Mouse (Mus musculus): ENCODE measurements at regions not wholly inside any gene's neighbourhood (a gene's known extent, or its start where the extent isn't known, plus 50 kb on each side); places are given as distances from the start of the nearest gene placed in this dataset.
A peak's percentile ranks its signal among the peaks of the same experiment; 100 is the strongest.

DNA sequence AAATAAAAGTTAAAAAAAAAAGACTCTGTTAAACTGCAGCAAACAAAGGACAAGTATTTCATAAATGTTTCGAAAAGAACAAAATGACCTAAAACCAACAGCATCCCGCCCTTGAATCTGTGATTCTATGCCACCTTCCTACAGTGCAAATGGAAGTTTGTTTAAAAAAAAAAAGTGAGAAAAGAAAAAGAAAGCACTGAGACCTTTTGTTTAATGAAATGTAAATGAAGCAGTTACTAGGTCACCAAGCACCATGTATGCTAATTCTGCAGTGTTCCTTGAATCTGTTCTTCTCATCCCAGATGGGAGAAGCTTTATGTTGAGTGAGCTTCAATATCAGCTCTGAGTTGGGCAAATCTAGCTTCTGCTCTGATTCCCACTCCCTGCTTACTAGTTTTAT, 64.8 kb downstream of the Dnajb9 start:
- Histone ChIP-seq H3K4me2 (no peak overlapping the region), H3K9me3 (replicated peaks) (no peaks in the 10 kb centered on the region; the same call in 1 of the 2 replicates), H3K4me3 (no peak overlapping the region), H3K27me3 (no peaks in the 10 kb centered on the region), H3K4me1 (no peaks in the 10 kb centered on the region), H3K36me3 (ENCODE audit: poor library complexity, severe bottlenecking) (no peaks in the 10 kb centered on the region), H3K27ac (no peak overlapping the region), H3K9ac (no peak overlapping the region)
- 92% methylated on average over 2 of the region's 2 CpGs for WGBS
- no peak for ATAC-seq

DNA sequence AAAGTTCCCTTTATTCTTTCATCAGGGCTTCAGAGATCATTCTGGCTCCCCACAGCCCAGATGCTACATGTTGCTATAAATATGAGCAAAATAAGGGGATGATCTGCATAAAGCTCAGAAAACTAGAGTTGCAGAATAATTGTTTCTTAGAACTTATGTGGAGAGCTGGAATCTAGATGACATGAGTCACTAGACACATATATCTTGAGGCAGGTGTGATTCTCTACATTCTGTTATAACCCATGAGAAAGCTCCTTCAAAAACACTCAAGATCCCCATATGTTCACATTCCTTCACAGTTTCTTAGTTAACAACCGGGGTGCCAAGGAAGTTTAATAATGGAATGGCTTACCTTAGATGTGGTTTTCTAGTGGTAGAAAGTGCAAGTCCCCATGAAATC, 71.1 kb downstream of the Dnajb9 start:
- H3K27ac ChIP-seq, result no peak overlapping the region
- WGBS, result 94% methylated on average over 1 of the region's 1 CpGs
- H3K27me3 ChIP-seq, result no peaks in the 10 kb centered on the region
- no peak overlapping the region for H3K4me2 ChIP-seq
- H3K36me3 ChIP-seq (ENCODE audit: poor library complexity, severe bottlenecking), result no peaks in the 10 kb centered on the region
- no peaks in the 10 kb centered on the region for H3K9me3 ChIP-seq (replicated peaks)
- no peak overlapping the region for H3K9ac ChIP-seq
- no peaks in the 10 kb centered on the region for H3K4me1 ChIP-seq
- ATAC-seq, result no peak
- H3K4me3 ChIP-seq, result no peak overlapping the region

DNA sequence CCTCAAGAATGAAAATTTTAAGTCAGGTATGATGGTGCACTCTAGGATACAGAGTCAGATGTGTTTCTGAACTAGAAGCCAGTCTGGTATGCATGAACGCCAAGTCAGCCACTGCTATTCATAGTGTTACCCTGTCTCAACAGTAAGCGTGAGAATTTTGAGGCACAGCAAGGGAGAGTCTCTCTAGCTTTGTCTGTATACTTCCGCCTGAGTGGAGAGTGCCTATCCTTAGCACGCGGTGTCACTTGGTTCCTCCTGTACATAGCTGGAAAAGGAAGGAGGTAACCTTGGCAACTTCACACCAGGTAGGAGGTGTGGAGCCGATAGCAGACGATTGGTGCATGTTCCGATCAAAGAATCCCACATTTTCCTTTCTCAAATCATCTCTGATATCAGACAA, 81.3 kb downstream of the Dnajb9 start:
- WGBS, result 78% methylated on average over 8 of the region's 8 CpGs
- Histone ChIP-seq H3K9ac (no peak overlapping the region), H3K4me3 (no peak overlapping the region), H3K27me3 (no peaks in the 10 kb centered on the region), H3K9me3 (replicated peaks) (no peaks in the 10 kb centered on the region), H3K4me1 (no peaks in the 10 kb centered on the region), H3K36me3 (ENCODE audit: poor library complexity, severe bottlenecking) (no peaks in the 10 kb centered on the region), H3K27ac (no peak overlapping the region), H3K4me2 (no peak overlapping the region)
- ATAC-seq, result no peak

DNA sequence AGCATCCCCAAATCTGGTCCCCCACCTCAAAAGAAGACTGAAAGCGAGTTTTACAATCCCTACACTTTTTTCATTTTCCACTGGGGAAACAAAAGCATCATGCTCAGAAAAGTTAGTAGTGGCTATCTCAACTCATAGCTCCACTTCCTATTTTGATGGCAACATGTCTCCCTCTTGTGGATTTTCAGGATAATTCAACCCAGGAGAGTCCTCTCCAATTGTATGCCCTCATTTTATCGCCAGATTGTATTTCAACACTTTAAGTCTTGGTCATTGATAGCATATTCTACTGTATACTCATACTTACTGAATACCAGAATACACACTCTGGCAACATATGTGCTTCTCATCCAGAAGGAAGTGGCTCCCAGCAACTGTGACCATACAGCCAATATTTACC, 105.0 kb downstream of the Dnajb9 start:
- WGBS, result 45% methylated on average over 2 of the region's 2 CpGs
- Histone ChIP-seq H3K36me3 (ENCODE audit: poor library complexity, severe bottlenecking) (no peaks in the 10 kb centered on the region), H3K4me1 (no peaks in the 10 kb centered on the region), H3K9ac (no peak overlapping the region), H3K4me3 (no peak overlapping the region), H3K27me3 (no peaks in the 10 kb centered on the region), H3K27ac (no peak overlapping the region), H3K4me2 (no peak overlapping the region), H3K9me3 (replicated peaks) (no peaks in the 10 kb centered on the region)
- peak; percentile 43; the same call in 1 of the 2 replicates for ATAC-seq

DNA sequence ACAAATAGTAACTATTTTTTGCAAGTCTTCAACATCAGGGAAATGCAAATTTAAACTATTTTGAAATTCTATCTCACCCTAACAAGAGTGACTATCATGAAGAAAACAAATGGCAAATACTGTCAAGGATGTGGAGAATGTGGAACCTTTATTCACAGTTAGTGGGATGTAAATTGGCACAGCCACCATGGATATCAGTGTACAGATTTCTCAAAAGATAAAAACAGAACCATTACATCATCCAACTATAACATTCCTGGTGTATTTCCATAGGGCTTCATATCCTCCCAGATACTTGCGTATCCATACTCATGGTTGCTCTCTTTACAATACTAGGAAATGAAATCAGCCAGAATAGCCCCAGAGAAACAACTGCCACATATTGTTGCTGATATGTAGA, 110.9 kb downstream of the Dnajb9 start:
- Histone ChIP-seq H3K4me3 (no peak overlapping the region), H3K36me3 (ENCODE audit: poor library complexity, severe bottlenecking) (no peaks in the 10 kb centered on the region), H3K4me2 (no peak overlapping the region), H3K27ac (no peak overlapping the region), H3K9me3 (replicated peaks) (no peaks in the 10 kb centered on the region), H3K9ac (no peak overlapping the region), H3K27me3 (no peaks in the 10 kb centered on the region), H3K4me1 (no peaks in the 10 kb centered on the region)
- ATAC-seq, result no peak
- WGBS, result 95% methylated on average over 1 of the region's 1 CpGs

DNA sequence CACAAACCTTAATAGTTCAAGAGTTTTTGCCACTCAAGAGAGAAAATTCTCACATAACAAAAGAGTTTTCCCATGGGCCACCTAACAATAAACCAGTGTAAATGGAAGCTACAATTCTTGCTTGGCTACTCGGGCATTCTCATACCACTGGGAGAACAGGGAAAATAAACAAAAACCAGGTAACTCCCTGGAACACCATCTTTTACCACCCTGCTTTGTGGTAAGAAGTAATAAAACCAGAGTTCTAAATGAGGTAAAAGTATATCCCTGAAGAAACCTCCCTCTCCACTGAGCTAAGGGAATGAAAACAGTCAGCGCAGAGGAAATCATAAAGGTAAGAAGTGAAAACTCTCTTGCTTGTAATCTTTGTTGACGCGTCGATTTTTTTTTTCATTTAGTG, 138.4 kb downstream of the Dnajb9 start:
- WGBS, result 96% methylated on average over 5 of the region's 5 CpGs
- no peaks in the 10 kb centered on the region for H3K4me1 ChIP-seq
- no peak overlapping the region for H3K27ac ChIP-seq
- H3K9me3 ChIP-seq (replicated peaks), result no peaks in the 10 kb centered on the region
- H3K4me3 ChIP-seq, result no peak overlapping the region
- no peak for ATAC-seq
- H3K27me3 ChIP-seq, result no peaks in the 10 kb centered on the region
- H3K36me3 ChIP-seq (ENCODE audit: poor library complexity, severe bottlenecking), result no peaks in the 10 kb centered on the region
- no peak overlapping the region for H3K4me2 ChIP-seq
- no peak overlapping the region for H3K9ac ChIP-seq

DNA sequence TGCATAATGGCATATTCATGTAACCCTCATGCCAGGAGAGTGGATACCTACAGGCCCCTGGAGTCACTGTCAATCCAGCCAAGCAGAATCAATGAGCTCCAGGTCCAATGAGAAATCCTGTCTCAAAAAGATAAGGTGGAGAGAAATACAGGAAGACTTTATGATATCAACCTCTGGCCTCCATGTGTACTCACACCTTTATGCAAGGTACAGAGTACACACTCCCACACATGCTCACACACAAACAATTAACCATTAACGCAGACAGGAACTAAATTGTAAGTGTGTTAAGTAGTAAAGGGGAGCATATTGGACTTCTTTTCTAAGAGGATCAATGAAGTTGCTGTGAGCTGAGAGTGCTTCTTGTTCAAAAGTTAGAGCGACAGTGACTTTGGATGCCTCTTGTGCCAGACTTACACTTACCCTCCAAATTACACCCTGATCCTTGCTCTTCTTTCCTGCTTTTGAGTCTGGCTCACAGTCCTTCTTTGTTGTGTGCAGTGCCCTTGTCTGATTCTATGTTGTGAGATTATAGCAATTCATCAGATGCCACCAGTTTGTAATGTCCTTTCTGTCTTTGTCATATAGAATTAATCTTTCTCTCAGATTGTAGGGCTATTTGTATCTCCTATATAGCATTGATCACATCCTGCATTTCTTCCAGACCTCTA, 153.5 kb downstream of the Dnajb9 start:
- no peak overlapping the region for H3K27ac ChIP-seq
- WGBS, result 90% methylated on average over 2 of the region's 2 CpGs
- no peaks in the 10 kb centered on the region for H3K36me3 ChIP-seq (ENCODE audit: poor library complexity, severe bottlenecking)
- no peaks in the 10 kb centered on the region for H3K9me3 ChIP-seq (replicated peaks)
- no peak overlapping the region for H3K9ac ChIP-seq
- no peak overlapping the region for H3K4me3 ChIP-seq
- ATAC-seq, result no peak
- no peaks in the 10 kb centered on the region for H3K27me3 ChIP-seq
- no peaks in the 10 kb centered on the region for H3K4me1 ChIP-seq
- H3K4me2 ChIP-seq, result no peak overlapping the region

DNA sequence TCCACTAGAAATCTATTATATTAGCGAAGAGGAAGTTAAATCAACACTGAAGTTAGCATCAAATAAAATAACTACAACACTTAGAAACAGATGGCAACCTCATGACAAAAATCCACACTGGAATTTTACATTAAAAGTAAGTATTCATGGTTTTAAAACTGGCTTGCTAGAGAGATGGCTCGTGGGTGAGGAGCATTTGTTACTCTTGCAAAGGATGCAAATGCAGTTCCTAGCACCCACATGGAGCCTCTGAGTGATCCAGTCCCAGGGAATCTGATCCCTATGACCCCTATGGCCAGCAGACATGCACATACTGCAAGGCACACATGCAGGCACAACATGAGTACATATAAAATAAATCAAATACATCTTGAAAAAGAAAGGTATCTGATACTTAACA, 164.3 kb downstream of the Dnajb9 start:
- Histone ChIP-seq H3K9me3 (replicated peaks) (no peaks in the 10 kb centered on the region), H3K9ac (no peak overlapping the region), H3K4me3 (no peak overlapping the region), H3K27ac (no peak overlapping the region), H3K27me3 (no peaks in the 10 kb centered on the region), H3K4me1 (peaks cover 7% of the 10 kb centered on the region), H3K36me3 (ENCODE audit: poor library complexity, severe bottlenecking) (no peaks in the 10 kb centered on the region), H3K4me2 (no peak overlapping the region)
- ATAC-seq, result no peak
- WGBS, result 83% methylated on average over 2 of the region's 2 CpGs

DNA sequence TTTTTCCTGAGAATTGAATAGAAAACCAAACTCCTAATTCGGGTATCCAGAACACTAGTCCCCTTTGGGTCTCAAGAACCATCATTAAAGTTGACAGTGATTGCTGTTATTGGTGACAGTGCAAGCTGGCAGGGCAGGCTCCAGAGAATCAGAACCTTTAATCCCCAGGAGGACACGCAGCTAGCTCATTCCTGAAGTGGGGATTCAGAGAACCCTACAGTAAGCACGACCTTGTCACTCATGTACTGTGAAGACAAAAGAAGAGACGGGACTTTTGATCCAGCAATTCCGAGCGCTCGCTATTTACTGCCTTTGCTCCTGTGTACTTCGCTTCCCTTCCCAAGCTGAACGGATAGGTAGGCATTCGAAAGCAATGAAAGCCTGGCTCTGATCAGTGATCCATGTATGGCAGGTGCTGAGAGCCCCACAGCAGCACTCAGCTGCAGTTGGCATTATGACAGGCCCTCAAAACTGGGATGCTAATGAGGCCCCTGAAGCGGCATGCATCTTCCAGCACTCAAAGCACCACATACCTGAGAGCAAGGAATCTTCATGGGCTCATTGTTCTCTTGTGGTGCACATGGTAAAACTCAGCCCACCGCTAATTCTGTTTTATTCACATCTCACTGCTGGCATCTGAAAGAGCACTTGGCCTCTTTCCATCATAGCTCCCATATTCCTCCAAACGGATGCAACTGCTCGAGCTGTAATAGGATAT, 165.6 kb downstream of the Dnajb9 start:
- no peak overlapping the region for H3K4me3 ChIP-seq
- no peaks in the 10 kb centered on the region for H3K9me3 ChIP-seq (replicated peaks)
- WGBS, result 53% methylated on average over 14 of the region's 14 CpGs
- H3K27ac ChIP-seq, result no peak overlapping the region
- peak; percentile 89 for ATAC-seq
- no peaks in the 10 kb centered on the region for H3K36me3 ChIP-seq (ENCODE audit: poor library complexity, severe bottlenecking)
- no peak overlapping the region for H3K4me2 ChIP-seq
- H3K27me3 ChIP-seq, result no peaks in the 10 kb centered on the region
- no peak overlapping the region for H3K9ac ChIP-seq
- H3K4me1 ChIP-seq, result peaks cover 7% of the 10 kb centered on the region

DNA sequence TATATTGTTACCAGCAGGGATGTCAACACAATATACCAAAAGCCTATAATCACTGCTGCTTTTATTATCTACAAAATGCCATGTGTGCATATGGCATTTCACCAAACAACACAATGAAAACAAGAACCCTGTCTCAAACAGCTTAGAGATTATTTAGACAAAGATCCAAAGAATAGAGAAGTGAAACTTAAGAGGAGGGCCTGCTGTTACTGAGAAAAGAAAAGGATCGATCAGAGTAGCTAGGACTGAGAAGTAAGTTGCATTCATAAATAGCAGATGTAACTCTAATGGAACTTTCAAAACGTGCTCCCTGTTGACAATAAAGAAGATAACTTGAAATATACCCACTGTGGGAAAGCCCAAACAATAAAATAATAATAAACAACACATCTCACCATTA, 203.3 kb downstream of the Dnajb9 start:
- no peak for ATAC-seq
- Histone ChIP-seq H3K4me1 (no peaks in the 10 kb centered on the region), H3K4me3 (no peak overlapping the region), H3K36me3 (ENCODE audit: poor library complexity, severe bottlenecking) (no peaks in the 10 kb centered on the region), H3K9me3 (replicated peaks) (no peaks in the 10 kb centered on the region; the same call in 1 of the 2 replicates), H3K4me2 (no peak overlapping the region), H3K9ac (no peak overlapping the region), H3K27ac (no peak overlapping the region), H3K27me3 (no peaks in the 10 kb centered on the region)
- WGBS, result 53% methylated on average over 2 of the region's 2 CpGs

DNA sequence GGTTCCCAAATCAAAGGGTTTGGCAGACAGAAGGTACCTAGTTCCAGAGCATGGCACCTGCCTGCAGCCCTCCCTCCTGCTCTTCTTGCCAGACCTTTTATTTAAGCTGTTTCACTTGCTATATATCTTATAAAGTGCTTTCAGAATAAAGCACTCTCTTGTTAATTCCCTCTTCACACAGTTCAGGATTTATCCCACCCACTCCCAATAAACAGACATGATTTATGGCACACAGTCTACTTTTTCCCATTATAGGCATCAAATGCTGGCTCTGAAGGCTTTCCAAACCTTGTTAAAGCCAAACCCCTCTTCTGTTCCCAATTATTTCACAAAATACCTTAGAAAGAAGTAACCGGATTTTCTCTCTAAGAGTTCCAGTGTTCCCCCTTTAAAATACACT, 226.6 kb downstream of the Dnajb9 start:
- Histone ChIP-seq H3K9ac (no peak overlapping the region), H3K36me3 (ENCODE audit: poor library complexity, severe bottlenecking) (no peaks in the 10 kb centered on the region), H3K27me3 (no peaks in the 10 kb centered on the region), H3K4me2 (no peak overlapping the region), H3K9me3 (replicated peaks) (no peaks in the 10 kb centered on the region), H3K4me1 (no peaks in the 10 kb centered on the region), H3K27ac (no peak overlapping the region), H3K4me3 (no peak overlapping the region)
- ATAC-seq, result no peak
- 65% methylated on average over 1 of the region's 1 CpGs for WGBS

DNA sequence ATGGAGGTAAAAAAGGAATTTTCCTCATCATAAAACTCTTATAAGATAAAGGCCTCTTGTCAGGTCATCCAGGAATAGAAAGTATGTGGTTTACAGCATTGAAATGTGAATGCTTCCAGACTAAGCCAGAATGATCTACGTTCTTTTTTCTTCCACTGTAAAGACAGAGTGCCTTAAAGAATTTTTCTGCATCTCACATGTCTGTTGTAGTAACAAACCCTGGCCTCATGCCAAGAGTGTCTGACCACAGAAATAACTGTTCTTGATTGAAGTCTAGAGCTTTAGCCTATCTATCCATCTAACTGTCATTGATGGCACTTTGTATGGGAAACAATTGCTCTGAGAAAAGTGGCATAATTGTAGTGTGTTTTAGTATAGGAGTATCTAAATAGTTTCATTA, 246.2 kb downstream of the Dnajb9 start:
- no peak for ATAC-seq
- Histone ChIP-seq H3K27ac (no peak overlapping the region), H3K4me2 (no peak overlapping the region)

More for the DNA sequence above, 246.2 kb downstream of the Dnajb9 start:
- Histone ChIP-seq H3K4me3 (no peak overlapping the region), H3K9ac (no peak overlapping the region), H3K4me1 (no peaks in the 10 kb centered on the region), H3K27me3 (no peaks in the 10 kb centered on the region), H3K36me3 (ENCODE audit: poor library complexity, severe bottlenecking) (no peaks in the 10 kb centered on the region), H3K9me3 (replicated peaks) (no peaks in the 10 kb centered on the region)
- 36% methylated on average over 1 of the region's 1 CpGs for WGBS
